Mouse (Mus musculus) liver, postnatal 0 days (tissue): Measurements from ENCODE around the gene Tff3.

Experiments used
- CTCF ChIP-seq: sonication (generic); IDR thresholded peaks from 2 replicates; pipeline ENCODE4 v1.5.1; 2016; ENCODE audit warnings: antibody characterized with exemption, low read depth
- EP300 ChIP-seq: IDR thresholded peaks from 2 replicates; pipeline ENCODE4 v1.6.1; 2016; ENCODE audit warnings: antibody characterized with exemption, low read depth, mild to moderate bottlenecking

DNA sequence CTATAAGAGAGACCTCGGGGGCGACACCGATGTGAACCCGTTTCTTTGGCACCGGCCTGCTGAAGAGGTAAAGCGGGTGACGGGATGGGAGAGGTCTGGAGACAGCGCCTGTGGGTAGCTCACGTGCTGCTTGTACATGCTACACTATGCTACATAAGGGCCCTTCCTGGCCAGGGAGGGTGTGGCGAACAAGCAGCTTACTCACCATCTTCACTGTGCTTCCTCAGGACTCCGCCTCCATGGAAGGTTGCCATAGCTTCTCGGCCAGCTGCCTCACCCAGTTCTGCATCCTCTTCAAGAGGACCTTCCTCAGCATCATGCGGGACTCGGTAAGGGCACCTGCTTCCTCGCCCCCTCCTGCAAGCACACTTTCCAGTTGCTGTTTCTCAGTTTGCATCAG lies 21.1 kb downstream of the Tff3 start:
- TF ChIP-seq CTCF, result no peak
- TF ChIP-seq EP300, result no peak
